Mouse (Mus musculus) urinary bladder, postnatal 4 days (tissue): ENCODE data around the gene 1700028P14Rik.
A peak's percentile ranks its signal among the peaks of the same experiment; 100 is the strongest.
"Not testable (repeated sequence)": the region's sequence is repeated elsewhere in the genome, so short reads cannot be mapped to it uniquely, and the experiment has no call there.

Experiments used
- DNase-seq, 2 experiments: peaks; one replicate each; pipeline ENCODE4 v3.0.0; 2021 to 2022; ENCODE audit warnings: low spot score in 2 of 2

1700028P14Rik gene

GRCm38 (mm10) chr19:23652644-23653043 is at the start of gene 1700028P14Rik:
Gene 1700028P14Rik (minus strand): TSS chr19:23652812.
- peak; percentile 24 to 67 for DNase-seq

DNA sequence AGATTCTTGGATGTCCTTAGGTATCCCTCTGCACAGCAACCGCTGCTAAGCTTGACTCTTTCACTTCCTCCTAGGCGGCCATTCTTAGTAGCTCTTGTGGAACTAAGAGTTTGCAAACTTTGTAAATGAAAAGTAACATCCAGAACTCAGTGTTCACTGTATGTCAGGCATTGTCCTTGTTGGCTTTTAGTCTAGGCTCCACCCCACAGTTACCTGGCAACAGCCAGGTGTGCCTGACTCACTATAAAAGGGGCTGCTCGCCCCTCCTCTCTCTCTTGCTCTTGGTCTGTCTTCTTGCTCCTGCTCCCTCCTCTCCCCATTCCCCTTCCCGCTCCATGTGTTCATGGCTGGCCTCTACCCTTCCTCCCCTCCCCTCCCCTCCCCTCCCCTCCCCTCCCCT is 46.5 kb upstream of the 1700028P14Rik start:
- DNase-seq = no peak

DNA sequence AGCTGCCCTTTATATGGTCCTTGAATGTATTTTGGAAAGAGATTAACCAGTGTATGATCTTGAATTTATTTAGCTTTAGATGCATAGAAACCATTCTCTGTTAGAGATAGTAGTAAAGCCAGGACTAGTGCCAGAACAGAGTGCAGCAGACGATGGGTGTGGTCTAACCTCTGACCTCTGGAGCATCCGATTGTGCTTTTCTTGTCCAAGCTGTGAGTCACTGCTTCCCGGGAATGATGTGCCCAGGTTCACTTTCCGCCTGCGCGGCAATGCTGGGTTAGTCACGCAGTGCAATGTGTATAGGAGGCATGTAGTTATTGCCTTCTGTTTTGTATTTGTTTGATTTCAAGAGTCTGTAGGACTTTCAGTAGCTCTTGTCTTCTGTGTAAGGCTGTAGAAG is 45.8 kb upstream of the 1700028P14Rik start:
- DNase-seq = no peak

- no peak for DNase-seq
These were observed 45.2 kb upstream of the 1700028P14Rik start for GRCm38 (mm10) chr19:23697861-23698260.

- DNase-seq = peak in 1 of 2 experiments; percentile 39
These were observed 41.7 kb upstream of the 1700028P14Rik start for GRCm38 (mm10) chr19:23694344-23694743.

DNA sequence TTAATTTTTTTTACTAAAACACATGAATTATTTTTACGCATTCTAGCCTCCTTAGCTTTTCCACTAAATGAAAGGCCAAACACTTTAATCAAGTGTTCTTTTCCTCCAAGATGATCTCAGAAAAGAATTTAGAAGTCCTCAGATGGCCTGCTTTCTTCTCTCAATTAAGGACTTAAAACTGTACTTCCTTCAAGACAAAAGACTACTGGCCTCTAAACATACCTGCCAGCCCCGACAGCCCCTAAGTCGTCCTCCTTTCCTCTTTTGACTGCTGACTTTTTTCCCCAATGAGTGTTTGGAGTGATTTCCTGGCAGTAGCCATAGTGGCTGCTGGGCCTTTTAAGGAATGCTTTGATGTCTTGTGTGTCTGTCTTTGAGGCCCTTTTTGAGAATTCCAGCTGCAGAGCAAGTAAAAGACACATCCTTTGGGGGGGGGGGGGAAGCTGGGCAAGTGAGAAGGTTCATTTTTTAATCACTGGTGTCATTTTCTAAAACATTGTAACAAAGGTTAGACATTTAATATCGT is 35.9 kb upstream of the 1700028P14Rik start:
- DNase-seq = no peak

GRCm38 (mm10) chr19:23687296-23688021 is 34.8 kb upstream of the 1700028P14Rik start, which contains the start of gene Ptar1:
Gene Ptar1 (plus strand): TSS chr19:23687429.
- peak; percentile 90 to 93 for DNase-seq

DNA sequence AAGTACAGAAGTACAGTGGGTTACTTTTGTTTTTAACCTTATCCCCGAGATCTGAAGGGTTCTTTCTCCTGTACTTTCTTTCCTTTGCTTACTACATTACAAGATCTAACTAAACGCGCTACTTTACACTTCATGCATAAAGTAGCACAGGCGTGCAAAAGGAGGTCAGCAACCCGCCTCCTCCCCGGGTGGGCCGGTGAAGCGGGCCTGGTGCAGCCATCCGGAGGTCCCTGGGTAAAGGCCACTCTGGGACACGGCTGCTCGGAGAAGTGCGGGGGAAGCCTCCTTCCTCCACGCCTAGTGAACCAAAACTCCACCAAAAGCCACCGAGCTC is 34.3 kb upstream of the 1700028P14Rik start:
- DNase-seq = no peak

DNA sequence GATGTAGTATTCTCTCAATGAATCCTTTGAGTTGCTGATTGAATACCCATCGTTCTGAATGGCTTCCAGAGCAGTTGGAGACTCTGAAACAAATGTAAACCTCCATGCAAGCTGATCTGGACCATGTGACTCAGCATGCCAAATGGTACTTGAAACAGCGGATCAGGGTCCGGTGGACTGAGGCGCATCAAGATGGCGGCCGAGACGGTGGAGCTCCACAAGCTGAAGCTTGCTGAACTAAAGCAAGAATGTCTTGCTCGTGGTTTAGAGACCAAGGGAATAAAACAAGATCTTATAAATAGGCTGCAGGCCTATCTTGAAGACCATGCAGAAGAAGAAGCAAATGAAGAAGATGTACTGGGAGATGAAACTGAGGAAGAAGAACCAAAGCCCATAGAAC is 23.0 kb upstream of the 1700028P14Rik start:
- DNase-seq = not testable (repeated sequence)

DNA sequence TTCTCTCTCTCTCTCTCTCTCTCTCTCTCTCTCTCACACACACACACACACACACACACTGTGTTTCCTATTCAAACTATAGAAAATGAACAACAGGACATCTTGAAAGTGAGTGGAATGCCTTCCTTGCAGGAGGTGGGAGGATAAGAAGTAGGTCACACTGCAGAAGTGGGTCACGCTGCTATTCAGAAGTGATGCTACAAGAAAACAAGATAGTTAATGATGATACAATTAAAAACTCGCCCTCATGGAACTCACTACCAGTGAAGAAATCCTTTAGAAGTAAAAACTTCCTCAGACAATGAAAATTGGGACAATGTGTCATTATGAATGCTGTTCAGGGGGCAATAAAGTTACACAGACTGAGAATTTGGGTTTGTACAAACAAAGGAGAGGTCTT is 20.4 kb upstream of the 1700028P14Rik start:
- no peak for DNase-seq

DNA sequence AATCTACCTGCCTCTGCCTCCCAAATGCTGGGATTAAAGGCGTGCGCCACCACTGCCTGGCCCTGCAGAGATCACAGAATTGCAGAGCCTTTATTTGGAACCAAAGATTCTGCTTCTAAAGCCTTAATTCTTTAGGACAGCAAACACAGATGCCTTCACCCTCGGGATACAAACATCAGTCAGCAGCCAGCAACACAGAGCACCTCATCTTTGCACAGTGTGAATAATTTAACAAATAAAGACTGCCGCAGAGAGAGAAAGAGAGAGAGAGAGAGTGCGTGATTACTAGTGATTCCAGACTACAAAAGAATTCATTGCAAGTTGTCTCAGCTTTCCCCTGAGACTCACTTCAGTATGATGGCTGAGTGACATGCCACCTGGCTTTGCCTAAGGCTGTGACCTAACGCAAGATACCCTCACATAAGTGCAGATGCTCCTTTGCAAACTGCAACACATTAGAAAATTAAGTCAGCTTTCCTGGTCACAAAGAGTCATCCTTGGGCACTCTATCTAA is 15.6 kb upstream of the 1700028P14Rik start:
- DNase-seq = no peak

DNA sequence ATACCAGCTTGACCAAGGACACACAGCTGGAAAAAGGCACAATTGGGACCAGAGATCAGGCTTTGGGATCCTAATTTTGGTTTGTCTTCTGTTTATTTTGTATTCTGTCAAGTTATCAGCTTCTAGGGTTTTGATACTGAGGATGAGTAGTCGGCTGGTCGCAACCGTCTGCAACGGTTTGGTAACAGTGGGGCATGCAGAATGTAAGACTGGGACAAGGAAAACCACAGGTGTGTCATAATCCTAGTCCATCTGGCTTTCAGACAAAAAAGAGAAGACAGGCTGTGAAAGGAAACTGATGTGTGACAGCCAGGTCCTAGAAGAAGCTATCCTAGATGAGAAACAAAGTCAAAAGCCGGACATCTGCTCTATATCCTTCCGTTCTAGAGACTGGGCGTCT is 11.5 kb upstream of the 1700028P14Rik start:
- DNase-seq = no peak

GRCm38 (mm10) chr19:23658350-23658749 is 5.7 kb upstream of the 1700028P14Rik start:
- no peak for DNase-seq

GRCm38 (mm10) chr19:23657261-23657932 is 4.8 kb upstream of the 1700028P14Rik start:
- no peak for DNase-seq

DNA sequence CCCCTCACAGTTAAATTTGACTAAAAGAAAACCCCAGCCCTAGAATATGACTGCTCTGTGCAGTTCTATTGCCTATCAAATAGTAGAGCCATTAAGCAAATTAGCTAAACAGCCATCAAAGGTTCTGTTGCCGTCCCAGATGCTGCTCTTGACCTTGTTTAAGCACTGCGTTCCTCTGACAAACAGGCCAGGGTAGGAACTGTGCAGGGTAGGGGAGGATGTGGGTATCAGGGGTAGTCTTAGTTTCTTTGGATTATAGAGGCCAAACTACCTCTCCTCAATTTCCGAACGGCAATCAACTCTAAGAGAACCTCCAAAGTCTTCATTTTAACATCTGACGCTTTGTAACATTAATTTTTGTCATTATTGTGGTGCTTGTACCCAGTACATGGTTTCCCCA is 542 bp upstream of the 1700028P14Rik start:
- DNase-seq = no peak

- no peak for DNase-seq
These were observed 5.3 kb downstream of the 1700028P14Rik start for GRCm38 (mm10) chr19:23647308-23647707.

GRCm38 (mm10) chr19:23645347-23645746 is 7.3 kb downstream of the 1700028P14Rik start:
- no peak for DNase-seq

- no peak for DNase-seq
These were observed 8.8 kb downstream of the 1700028P14Rik start for GRCm38 (mm10) chr19:23643819-23644218.

DNA sequence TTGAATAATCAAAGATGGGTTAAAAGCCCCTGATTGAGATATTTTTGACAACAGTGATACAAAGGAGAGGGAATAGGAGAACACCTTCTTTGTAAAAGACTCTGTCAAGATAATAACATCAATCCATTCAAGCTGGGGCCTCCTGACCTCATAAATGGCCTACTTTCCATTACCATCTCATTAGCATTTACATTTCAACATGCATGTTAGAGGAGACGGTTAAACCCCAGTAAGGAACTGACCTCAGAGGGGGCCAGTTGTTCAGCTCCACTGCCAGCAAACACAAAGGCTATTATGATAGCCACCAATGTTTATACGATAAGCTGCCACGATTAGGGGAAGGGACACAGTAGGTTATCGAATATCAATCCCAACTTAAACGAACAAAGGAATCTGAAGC is 15.8 kb downstream of the 1700028P14Rik start:
- DNase-seq = no peak

DNA sequence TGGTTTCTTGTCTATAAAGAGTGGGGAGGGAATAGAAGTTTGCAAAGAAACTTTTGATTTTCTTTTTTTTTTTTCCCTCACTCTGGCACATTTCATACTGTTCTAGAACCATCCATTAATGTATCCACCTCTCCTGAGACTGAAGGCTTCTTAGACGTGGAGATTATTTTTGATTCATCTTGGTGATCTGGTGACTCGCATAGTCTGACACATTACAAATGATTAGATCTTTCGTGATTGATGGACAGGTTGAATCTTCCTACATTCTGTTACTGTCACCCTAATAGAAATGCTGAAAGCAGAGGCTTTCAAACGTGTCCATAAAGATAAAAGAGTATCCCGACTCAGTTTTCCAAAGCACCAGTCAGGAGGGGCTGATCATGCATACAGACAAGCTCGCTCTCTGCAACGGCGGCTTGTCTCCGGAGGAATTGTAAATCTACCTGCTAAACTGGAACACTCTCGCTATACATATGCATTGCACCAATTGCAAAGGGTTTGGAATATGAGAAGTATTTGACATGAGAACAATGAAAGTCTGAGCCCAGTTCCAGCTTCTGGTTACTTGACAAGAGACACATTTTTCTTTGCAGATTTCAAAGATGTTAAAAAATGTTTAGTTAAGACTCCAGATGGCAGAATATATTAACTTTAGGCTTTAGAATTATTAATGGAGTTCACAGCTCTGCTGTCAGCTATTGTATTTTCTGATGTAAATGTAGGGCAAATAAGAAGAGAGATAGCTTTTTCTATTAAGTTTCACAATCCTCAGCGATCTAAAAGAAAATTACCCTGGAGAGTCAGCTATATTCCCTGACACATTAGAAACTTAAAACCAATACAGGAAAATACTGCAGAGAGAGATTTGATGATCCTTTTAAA is 20.8 kb downstream of the 1700028P14Rik start:
- no peak for DNase-seq

GRCm38 (mm10) chr19:23614268-23614667 is 38.3 kb downstream of the 1700028P14Rik start:
- DNase-seq = peak in 1 of 2 experiments; percentile 19

DNA sequence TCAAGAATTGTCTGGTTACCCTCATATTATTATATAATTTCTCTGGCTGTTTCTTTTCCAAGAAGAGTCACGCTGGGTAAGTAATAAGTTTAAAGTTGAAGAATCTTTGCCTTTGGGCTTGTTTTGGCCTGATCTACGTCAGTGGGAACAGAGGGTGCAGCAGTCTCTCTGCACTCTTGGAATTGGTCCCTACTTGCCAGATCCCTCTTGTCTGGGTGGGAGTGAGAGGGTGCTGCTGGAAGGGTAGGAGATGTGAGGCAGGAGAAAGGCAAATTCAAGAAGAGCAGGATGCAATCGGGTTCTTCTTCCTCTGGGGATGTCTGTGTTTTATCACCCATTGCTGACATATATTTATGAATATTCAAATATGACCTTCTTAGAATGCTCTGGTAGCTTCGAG is 42.9 kb downstream of the 1700028P14Rik start:
- no peak for DNase-seq
